Mouse (Mus musculus) myocyte (in vitro differentiated cells): ENCODE measurements around the gene Htr2c.

Experiments
- CEBPB ChIP-seq: IDR thresholded peaks from 2 replicates; pipeline ENCODE4 v1.6.1; 2011; ENCODE audit warnings: mild to moderate bottlenecking, moderate library complexity; ENCODE audit not compliant: poor library complexity, insufficient read depth, severe bottlenecking
- E2F4 ChIP-seq: IDR thresholded peaks from one replicate; pipeline ENCODE4 v1.6.1; 2011; ENCODE audit warnings: mild to moderate bottlenecking, control low read depth, moderate library complexity; ENCODE audit not compliant: insufficient read depth
- MAX ChIP-seq: IDR thresholded peaks from one replicate; pipeline ENCODE4 v1.6.1; 2011; ENCODE audit warnings: low read depth, mild to moderate bottlenecking, control low read depth
- MYOD1 ChIP-seq, 3 experiments: IDR thresholded peaks; one replicate each; pipeline ENCODE4 v1.6.1; 2011; ENCODE audit warnings: control low read depth in 2 of 3, low read depth in 2 of 3, mild to moderate bottlenecking in 2 of 3, moderate library complexity in 1 of 3; ENCODE audit not compliant: insufficient read length in 2 of 3, control insufficient read depth in 1 of 3
- MYOG ChIP-seq, 3 experiments: IDR thresholded peaks; one replicate each; pipeline ENCODE4 v1.6.1; 2011; ENCODE audit warnings: control low read depth in 2 of 3, low read depth in 2 of 3, mild to moderate bottlenecking in 2 of 3; ENCODE audit not compliant: insufficient read length in 2 of 3, control insufficient read depth in 1 of 3, insufficient read depth in 1 of 3
- POLR2A ChIP-seq: IDR thresholded peaks from one replicate; pipeline ENCODE4 v1.6.1; 2011; ENCODE audit warnings: low read depth, mild to moderate bottlenecking, control low read depth, moderate library complexity; ENCODE audit not compliant: insufficient read length
- POLR2AphosphoS2 ChIP-seq: IDR thresholded peaks from one replicate; pipeline ENCODE4 v1.6.1; 2011; ENCODE audit warnings: low read depth, control low read depth; ENCODE audit not compliant: insufficient read length
- TCF12 ChIP-seq: IDR thresholded peaks from one replicate; pipeline ENCODE4 v1.6.1; 2011; ENCODE audit warnings: mild to moderate bottlenecking, control low read depth; ENCODE audit not compliant: poor library complexity, insufficient read depth, severe bottlenecking
- TCF3 ChIP-seq: IDR thresholded peaks from one replicate; pipeline ENCODE4 v1.6.1; 2011; ENCODE audit warnings: low read depth, control low read depth; ENCODE audit not compliant: insufficient read length
- USF1 ChIP-seq: IDR thresholded peaks from one replicate; pipeline ENCODE4 v1.6.1; 2011; ENCODE audit warnings: low read depth, mild to moderate bottlenecking, control low read depth, moderate library complexity

DNA sequence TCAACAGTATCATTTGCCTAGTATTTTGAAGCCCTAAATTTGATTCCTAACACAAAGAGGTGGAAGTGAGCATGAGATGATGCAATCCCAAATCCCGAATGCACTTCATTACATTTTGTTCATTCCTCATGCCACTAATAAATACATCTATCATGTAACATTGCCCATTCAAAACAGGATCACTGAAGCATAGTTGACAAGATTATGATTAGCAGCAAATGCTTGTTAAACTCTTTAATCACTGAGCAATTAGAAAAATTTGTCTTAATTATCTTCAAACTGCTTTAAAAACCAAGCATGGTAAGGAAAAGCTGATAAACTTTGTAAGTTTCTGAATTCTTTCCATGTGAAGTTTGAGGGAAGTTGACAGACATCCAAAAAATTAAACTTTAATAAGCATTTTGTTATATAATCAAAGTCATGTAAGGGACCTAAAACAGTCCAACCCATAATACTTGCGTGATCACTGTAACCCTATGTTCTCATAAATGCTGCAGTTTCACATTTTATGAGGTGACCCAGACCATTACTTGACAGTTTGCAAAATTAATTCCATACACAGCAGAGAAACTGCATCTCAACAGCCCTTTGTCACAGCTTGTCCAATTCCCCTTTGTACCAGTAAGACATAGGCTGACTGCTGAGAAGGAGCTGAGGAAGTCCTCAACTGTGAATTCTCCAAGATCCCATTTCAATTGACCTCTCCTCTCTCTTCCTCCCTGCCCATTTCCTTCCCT lies 276.7 kb downstream of the Htr2c start:
- TF ChIP-seq E2F4 (no peak), POLR2A (no peak), POLR2AphosphoS2 (no peak), MAX (no peak), TCF12 (no peak), MYOD1 (IDR thresholded peaks at IDR 0.05; ENCODE audit: control insufficient read depth in 1 of 3, insufficient read length in 2 of 3, low read depth in 2 of 3) (no peak), CEBPB (0 out of 2 replicates have a peak, but pooled peaks have one; percentile 41), TCF3 (no peak), MYOG (IDR thresholded peaks at IDR 0.05; ENCODE audit: control insufficient read depth in 1 of 3, insufficient read depth in 1 of 3, insufficient read length in 2 of 3, low read depth in 2 of 3) (no peak), USF1 (no peak)
